Mouse (Mus musculus) heart, embryonic 12.5 days (tissue): ENCODE measurements at regions not wholly inside any gene's neighbourhood (a gene's known extent, or its start where the extent isn't known, plus 50 kb on each side); places are given as distances from the start of the nearest gene placed in this dataset.
"Not testable (repeated sequence)": the region's sequence is repeated elsewhere in the genome, so short reads cannot be mapped to it uniquely, and the experiment has no call there.

ENCODE experiments used
- ATAC-seq: fragments of 200-750 bp; cut with Nextera tagmentation; 2 replicates; pipeline ENCODE4 v1.8.0; 2017; ENCODE audit warnings: moderate TSS enrichment, moderate library complexity; ENCODE audit not compliant: insufficient number of reproducible peaks, low FRiP score
- H3K27ac ChIP-seq: fragments of 300-500 bp; sonication (generic); 2 replicates; pipeline ENCODE4 v1.5.1; 2016; ENCODE audit warnings: mild to moderate bottlenecking, moderate library complexity; ENCODE audit not compliant: poor library complexity, severe bottlenecking
- H3K27me3 ChIP-seq: fragments of 300-500 bp; sonication (generic); replicated peaks from 2 replicates; pipeline ENCODE4 v1.6.1; 2016; ENCODE audit warnings: mild to moderate bottlenecking, moderate library complexity
- H3K36me3 ChIP-seq: fragments of 300-500 bp; sonication (generic); 2 replicates; pipeline ENCODE4 v1.6.1; 2016; ENCODE audit warnings: mild to moderate bottlenecking, moderate library complexity
- H3K4me1 ChIP-seq: fragments of 300-500 bp; sonication (generic); replicated peaks from 2 replicates; pipeline ENCODE4 v1.6.1; 2016; ENCODE audit warnings: mild to moderate bottlenecking
- H3K4me2 ChIP-seq: fragments of 300-500 bp; sonication (generic); 2 replicates; pipeline ENCODE4 v1.6.1; 2016; ENCODE audit warnings: mild to moderate bottlenecking, moderate library complexity
- H3K4me3 ChIP-seq: fragments of 300-500 bp; sonication (generic); 2 replicates; pipeline ENCODE4 v1.5.1; 2016; ENCODE audit warnings: mild to moderate bottlenecking
- H3K9ac ChIP-seq: fragments of 300-500 bp; sonication (generic); 2 replicates; pipeline ENCODE4 v1.6.1; 2016; ENCODE audit warnings: mild to moderate bottlenecking, moderate library complexity
- H3K9me3 ChIP-seq: fragments of 300-500 bp; sonication (generic); replicated peaks from 2 replicates; pipeline ENCODE4 v1.6.1; 2016; ENCODE audit warnings: mild to moderate bottlenecking, moderate library complexity
- WGBS: fragments of 180-500 bp; shearing (Covaris S2); methylation state at CpG from one replicate; pipeline ENCODE4 v1.1.7; 2016; 5-methylcytosine and 5-hydroxymethylcytosine counted together

- no peak for ATAC-seq
- Histone ChIP-seq H3K27ac (no peak overlapping the region), H3K9ac (no peak overlapping the region), H3K4me2 (no peak overlapping the region), H3K36me3 (no peaks in the 10 kb centered on the region), H3K4me3 (no peak overlapping the region), H3K4me1 (peaks cover 36% of the 10 kb centered on the region), H3K27me3 (no peaks in the 10 kb centered on the region), H3K9me3 (no peaks in the 10 kb centered on the region)
- 70% methylated on average over 6 of the region's 6 CpGs for WGBS
These were observed 378.2 kb downstream of the Fbxo8 start for GRCm38 (mm10) chr8:56929076-56929475.

- no peaks in the 10 kb centered on the region for H3K27me3 ChIP-seq
- peaks cover 28% of the 10 kb centered on the region for H3K4me1 ChIP-seq
- no peak overlapping the region for H3K9ac ChIP-seq
- 25% methylated on average over 6 of the region's 6 CpGs for WGBS
- no peak overlapping the region for H3K27ac ChIP-seq
- H3K9me3 ChIP-seq, result no peaks in the 10 kb centered on the region
- H3K4me2 ChIP-seq, result peak overlapping the region; percentile 50
- 0 out of 2 replicates have a peak overlapping the region, but pooled peaks have one; percentile 26 for H3K4me3 ChIP-seq
- ATAC-seq, result no peak
- no peaks in the 10 kb centered on the region for H3K36me3 ChIP-seq
These were observed 381.5 kb downstream of the Fbxo8 start for GRCm38 (mm10) chr8:56932421-56932820.

DNA sequence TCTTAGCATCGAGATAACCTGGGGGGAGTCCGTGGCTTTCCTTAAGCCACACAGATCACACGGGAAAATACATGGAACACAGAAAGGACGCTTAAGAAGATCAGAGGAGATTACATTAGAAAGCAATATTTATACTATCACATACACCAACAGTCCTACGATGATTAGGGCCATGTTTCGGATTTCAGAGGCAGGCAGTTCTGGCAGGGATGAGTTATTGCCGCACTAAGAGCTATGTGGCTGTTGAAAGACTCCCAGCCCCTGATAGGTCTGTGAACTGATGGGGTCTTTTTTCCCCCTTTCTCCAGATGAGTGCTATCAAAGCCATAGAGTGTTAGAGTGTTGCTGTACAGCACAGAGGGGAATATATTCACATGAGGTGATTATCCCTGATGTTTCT, 358.6 kb upstream of the Hand2 start:
- no peak overlapping the region for H3K4me3 ChIP-seq
- H3K27ac ChIP-seq, result no peak overlapping the region
- 57% methylated on average over 7 of the region's 7 CpGs for WGBS
- ATAC-seq, result no peak
- H3K4me1 ChIP-seq, result peaks cover 5% of the 10 kb centered on the region
- H3K9ac ChIP-seq, result no peak overlapping the region
- no peaks in the 10 kb centered on the region for H3K36me3 ChIP-seq
- no peaks in the 10 kb centered on the region for H3K27me3 ChIP-seq
- H3K4me2 ChIP-seq, result no peak overlapping the region
- H3K9me3 ChIP-seq, result no peaks in the 10 kb centered on the region

DNA sequence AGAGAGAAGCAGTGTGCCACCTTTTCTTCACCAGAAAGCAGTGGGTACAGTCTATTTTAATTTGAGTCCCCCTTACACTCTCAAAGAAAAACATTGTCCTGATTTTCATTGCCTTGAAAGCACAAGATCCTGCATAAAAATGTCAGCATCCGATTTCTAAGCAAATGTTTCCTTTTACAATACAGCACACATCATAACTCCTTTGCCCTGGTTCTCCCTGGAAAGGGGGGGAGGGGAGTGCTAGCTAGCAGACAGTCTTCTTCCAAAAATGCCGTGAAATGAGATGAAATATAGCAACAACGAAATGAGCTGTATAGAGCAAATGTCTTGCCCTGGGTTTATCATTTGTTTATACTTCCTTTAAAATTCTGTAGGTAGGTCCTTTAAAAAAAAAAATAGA, 350.5 kb upstream of the Hand2 start:
- Histone ChIP-seq H3K36me3 (no peaks in the 10 kb centered on the region), H3K9ac (no peak overlapping the region), H3K4me2 (no peak overlapping the region), H3K9me3 (no peaks in the 10 kb centered on the region), H3K27ac (no peak overlapping the region), H3K4me1 (peaks cover 5% of the 10 kb centered on the region), H3K4me3 (no peak overlapping the region), H3K27me3 (no peaks in the 10 kb centered on the region)
- no peak for ATAC-seq
- 44% methylated on average over 3 of the region's 3 CpGs for WGBS

DNA sequence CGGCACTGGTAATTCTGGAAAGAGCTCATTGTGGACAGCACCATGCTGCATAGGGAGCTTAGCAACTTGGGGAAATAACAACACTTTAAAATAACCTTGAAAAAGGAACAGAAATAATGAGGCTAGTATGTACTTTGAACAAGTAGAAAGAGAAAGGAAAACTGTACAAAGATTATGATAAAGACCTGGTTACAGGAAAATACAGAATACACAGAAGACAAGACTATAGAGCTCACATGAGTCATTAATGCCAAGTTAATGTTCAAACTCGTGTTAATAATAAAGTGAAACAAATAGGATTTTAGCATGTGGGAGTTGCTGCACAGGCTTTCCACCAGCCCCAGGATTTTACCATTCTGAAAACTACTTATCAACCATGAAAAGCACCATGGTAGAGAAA, 341.8 kb upstream of the Hand2 start:
- Histone ChIP-seq H3K27me3 (no peaks in the 10 kb centered on the region), H3K9me3 (no peaks in the 10 kb centered on the region), H3K4me1 (peaks cover 7% of the 10 kb centered on the region), H3K9ac (no peak overlapping the region), H3K4me3 (no peak overlapping the region), H3K27ac (0 out of 2 replicates have a peak overlapping the region, but pooled peaks have one; percentile 48), H3K36me3 (no peaks in the 10 kb centered on the region), H3K4me2 (0 out of 2 replicates have a peak overlapping the region, but pooled peaks have one; percentile 4)
- 67% methylated on average over 2 of the region's 2 CpGs for WGBS
- no peak for ATAC-seq

- Histone ChIP-seq H3K4me2 (peak overlapping the region; percentile 4; the same call in 1 of the 2 replicates), H3K4me1 (peaks cover 7% of the 10 kb centered on the region), H3K4me3 (no peak overlapping the region), H3K9ac (no peak overlapping the region), H3K9me3 (no peaks in the 10 kb centered on the region), H3K27ac (0 out of 2 replicates have a peak overlapping the region, but pooled peaks have one; percentile 48), H3K27me3 (no peaks in the 10 kb centered on the region), H3K36me3 (no peaks in the 10 kb centered on the region)
- WGBS, result 50% methylated on average over 13 of the region's 13 CpGs
- peak; percentile 79 for ATAC-seq
These were observed 341.4 kb upstream of the Hand2 start for GRCm38 (mm10) chr8:56979416-56979815.

GRCm38 (mm10) chr8:57010318-57011024, 310.3 kb upstream of the Hand2 start:
- no peak overlapping the region for H3K27ac ChIP-seq
- no peak for ATAC-seq

DNA sequence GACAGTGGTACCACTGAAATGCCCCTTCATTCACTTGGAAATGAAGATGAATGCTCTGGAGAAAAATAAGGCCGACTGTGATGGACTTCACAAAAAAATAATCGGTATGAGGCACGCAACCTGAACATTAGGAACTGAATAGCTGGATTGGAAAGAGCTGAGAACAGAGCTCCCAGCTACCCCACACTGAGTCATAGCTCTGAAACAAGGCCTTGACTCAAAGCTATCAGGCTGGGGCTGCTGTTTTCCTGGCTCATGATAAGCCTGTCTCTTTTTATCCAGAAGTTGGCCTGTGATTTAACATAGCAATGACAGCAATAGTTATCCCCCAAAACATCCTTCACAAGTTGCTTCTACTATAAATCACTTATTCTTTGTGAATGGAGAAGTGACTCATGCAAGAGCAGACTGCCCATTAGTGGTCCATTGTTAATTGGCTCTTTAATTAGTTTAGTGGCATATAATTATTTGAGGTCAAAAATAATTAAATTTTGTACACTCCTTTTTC, 306.9 kb upstream of the Hand2 start:
- H3K4me2 ChIP-seq, result no peak overlapping the region
- no peak overlapping the region for H3K4me3 ChIP-seq
- H3K4me1 ChIP-seq, result peaks cover 9% of the 10 kb centered on the region; the same call in 1 of the 2 replicates
- no peaks in the 10 kb centered on the region for H3K27me3 ChIP-seq
- peaks cover under 1% of the 10 kb centered on the region; the same call in 1 of the 2 replicates for H3K9me3 ChIP-seq
- no peak overlapping the region for H3K9ac ChIP-seq
- peak; percentile 79; the same call in 1 of the 2 replicates for ATAC-seq
- 34% methylated on average over 3 of the region's 3 CpGs for WGBS
- H3K36me3 ChIP-seq, result no peaks in the 10 kb centered on the region
- H3K27ac ChIP-seq, result peak overlapping the region; percentile 75

More at GRCm38 (mm10) chr8:57010318-57011024, 310.3 kb upstream of the Hand2 start:
- Histone ChIP-seq H3K27me3 (no peaks in the 10 kb centered on the region), H3K4me1 (peaks cover 9% of the 10 kb centered on the region; the same call in 1 of the 2 replicates), H3K4me2 (no peak overlapping the region), H3K4me3 (no peak overlapping the region), H3K9me3 (no peaks in the 10 kb centered on the region), H3K36me3 (no peaks in the 10 kb centered on the region), H3K9ac (no peak overlapping the region)
- 83% methylated on average over 6 of the region's 6 CpGs for WGBS

GRCm38 (mm10) chr8:57016329-57016728, 304.5 kb upstream of the Hand2 start:
- no peak overlapping the region for H3K9ac ChIP-seq
- no peak overlapping the region for H3K27ac ChIP-seq
- H3K36me3 ChIP-seq, result no peaks in the 10 kb centered on the region
- H3K4me3 ChIP-seq, result no peak overlapping the region
- peaks cover 9% of the 10 kb centered on the region; the same call in 1 of the 2 replicates for H3K4me1 ChIP-seq
- 74% methylated on average over 3 of the region's 3 CpGs for WGBS
- no peak overlapping the region for H3K4me2 ChIP-seq
- ATAC-seq, result no peak
- H3K27me3 ChIP-seq, result no peaks in the 10 kb centered on the region
- H3K9me3 ChIP-seq, result peaks cover 5% of the 10 kb centered on the region; the same call in 1 of the 2 replicates

DNA sequence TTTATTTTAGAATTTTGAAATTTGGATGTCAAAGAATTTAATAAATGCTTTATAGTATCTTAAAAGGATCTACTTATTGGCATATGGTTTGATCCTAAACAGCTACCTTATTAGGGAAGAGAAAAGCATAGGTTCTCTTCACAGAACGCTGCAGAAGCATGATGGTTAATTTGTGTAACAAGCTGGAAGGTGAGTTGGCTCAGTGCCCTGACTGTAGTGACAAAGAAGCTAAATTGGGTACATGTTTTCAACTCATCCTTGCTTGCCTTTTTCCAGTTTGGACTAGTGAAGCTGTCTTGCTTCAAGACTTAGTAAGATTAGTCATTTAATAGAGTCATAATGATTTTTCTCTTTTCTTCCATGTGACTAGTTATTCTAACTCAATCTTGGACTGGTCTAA, 292.7 kb upstream of the Hand2 start:
- not testable (repeated sequence) for H3K9me3 ChIP-seq, H3K4me3 ChIP-seq, H3K36me3 ChIP-seq, H3K27me3 ChIP-seq, H3K4me1 ChIP-seq, H3K9ac ChIP-seq, H3K27ac ChIP-seq, ATAC-seq, H3K4me2 ChIP-seq
- 91% methylated on average over 1 of the region's 1 CpGs for WGBS

DNA sequence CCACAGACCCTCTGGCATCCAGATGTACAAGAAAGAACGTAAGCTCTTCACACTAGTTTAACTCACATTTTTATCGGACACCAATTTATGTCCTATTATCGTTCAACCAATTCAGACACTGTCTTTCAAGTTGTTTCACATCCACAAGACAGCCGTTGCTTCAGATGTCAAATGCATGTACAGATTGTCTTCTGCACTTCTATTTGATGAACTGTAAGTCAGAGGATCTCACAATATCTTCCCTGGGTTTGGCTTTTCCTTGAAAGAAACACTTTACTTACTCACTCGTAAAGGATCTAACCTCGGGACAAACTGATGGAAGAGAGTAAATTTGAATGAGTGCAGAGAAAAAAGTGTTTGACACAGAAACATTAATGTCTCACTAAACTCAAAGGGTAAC, 272.3 kb upstream of the Hand2 start:
- ATAC-seq, result no peak
- Histone ChIP-seq H3K4me3 (no peak overlapping the region), H3K4me1 (no peaks in the 10 kb centered on the region), H3K36me3 (no peaks in the 10 kb centered on the region), H3K9ac (no peak overlapping the region), H3K4me2 (no peak overlapping the region), H3K9me3 (0 out of 2 replicates have a peak, but pooled peaks cover 3% of the 10 kb centered on the region), H3K27me3 (no peaks in the 10 kb centered on the region), H3K27ac (no peak overlapping the region)
- WGBS, result 83% methylated on average over 6 of the region's 6 CpGs
